Mouse (Mus musculus): ENCODE measurements around the gene Spast.

DNA sequence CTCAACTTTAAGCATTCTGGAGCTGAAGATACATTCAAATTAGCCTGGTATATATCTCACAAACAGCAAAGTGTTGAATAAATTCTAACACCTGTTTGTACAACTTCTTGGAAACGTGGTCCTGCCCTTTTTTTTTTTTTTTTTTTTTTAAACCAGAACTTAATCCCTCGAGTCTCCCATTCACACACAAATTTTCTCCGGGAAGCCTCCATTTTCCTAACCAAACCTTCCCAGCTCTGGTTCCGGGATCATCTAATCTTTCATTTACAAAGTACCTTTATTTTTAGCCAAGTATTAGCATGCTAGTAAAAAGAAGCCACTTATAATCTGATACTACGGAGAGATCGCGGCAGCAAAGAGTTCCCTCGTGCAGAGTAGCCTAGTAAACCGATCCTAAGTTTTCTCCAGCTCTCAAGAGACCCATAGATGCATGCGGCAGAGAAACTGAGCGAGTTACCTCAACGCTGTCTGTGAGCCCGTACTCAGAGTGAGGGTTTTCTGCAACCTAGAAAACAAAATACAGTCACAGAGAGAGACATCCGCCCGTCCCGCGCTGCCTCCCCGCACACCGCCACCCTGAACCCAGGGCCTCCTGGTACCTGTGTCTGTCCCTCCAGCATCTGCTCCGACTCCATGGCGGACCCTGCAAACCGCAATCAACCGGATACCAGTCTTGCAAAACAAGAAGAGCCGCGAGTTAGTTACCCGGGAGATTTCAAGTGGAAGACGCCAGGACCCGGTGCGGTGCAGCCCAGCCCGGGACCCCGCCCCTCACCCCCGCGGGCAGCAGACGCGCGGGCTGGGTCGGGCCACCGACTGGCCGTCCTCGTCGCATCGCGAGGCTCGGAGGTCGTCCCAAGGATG is 23.1 kb upstream of the Spast start:
- TF ChIP-seq CTCF (IDR thresholded peaks at IDR 0.05; ENCODE audit: low read depth, low read length): no peak
- TF ChIP-seq POLR2A (IDR thresholded peaks at IDR 0.05; ENCODE audit: extremely low read depth, insufficient read depth, low read length): no peak

Measured in liver, adult 2 months (tissue).